Mouse (Mus musculus): ENCODE data around the gene Caprin1. TPM values are rescaled to one million over a fixed set of nuclear protein-coding genes. Genes with fewer than 3 reads are reported as not detected.

Caprin1 gene
- polyA plus RNA-seq, 1 experiment from 2014 or later: 508 TPM

Small RNA genes within 50 kb of the gene (microRNA-seq; reads per million reads assigned to microRNA genes)
- gene Gm22757: not detected
- gene Gm22761: not detected

Other genes with a start within 250 kb of the Caprin1 start
- 11.5 and 12.9 TPM in 2 replicates for gene Abtb2, start 231.3 kb downstream of the Caprin1 start, polyA plus RNA-seq (2016; fragmentation: Nextera tagmentation; extraction: Ambion mirVana)
- 37.2 and 37.5 TPM in 2 replicates for gene Nat10, start 36.4 kb downstream of the Caprin1 start, polyA plus RNA-seq (2016; fragmentation: Nextera tagmentation; extraction: Ambion mirVana)
- 24.3 and 26.4 TPM in 2 replicates for gene Lmo2, start 160.3 kb upstream of the Caprin1 start, polyA plus RNA-seq (2016; fragmentation: Nextera tagmentation; extraction: Ambion mirVana)
- gene Fbxo3, start 230.1 kb upstream of the Caprin1 start, polyA plus RNA-seq (2016; fragmentation: Nextera tagmentation; extraction: Ambion mirVana): 47.8 and 48.3 TPM in 2 replicates
- gene 4931422A03Rik, start 230.7 kb upstream of the Caprin1 start, polyA plus RNA-seq (2016; fragmentation: Nextera tagmentation; extraction: Ambion mirVana): 1.4 and 1.6 TPM in 2 replicates